Mouse (Mus musculus) left cerebral cortex, postnatal 25 days (tissue): ENCODE measurements at regions not wholly inside any gene's neighbourhood (a gene's known extent, or its start where the extent isn't known, plus 50 kb on each side); places are given as distances from the start of the nearest gene placed in this dataset.

Experiments used
- DNase-seq, 2 experiments: peaks; one replicate each; pipeline ENCODE4 v3.0.0; 2022; ENCODE audit warnings: low spot score in 2 of 2, mixed read lengths in 1 of 2
- intact Hi-C: fragments of 180-260 bp; cut with DNase I; formaldehyde crosslinking; loops from one replicate; pipeline ENCODE4 v1.15.1; 2025

DNA sequence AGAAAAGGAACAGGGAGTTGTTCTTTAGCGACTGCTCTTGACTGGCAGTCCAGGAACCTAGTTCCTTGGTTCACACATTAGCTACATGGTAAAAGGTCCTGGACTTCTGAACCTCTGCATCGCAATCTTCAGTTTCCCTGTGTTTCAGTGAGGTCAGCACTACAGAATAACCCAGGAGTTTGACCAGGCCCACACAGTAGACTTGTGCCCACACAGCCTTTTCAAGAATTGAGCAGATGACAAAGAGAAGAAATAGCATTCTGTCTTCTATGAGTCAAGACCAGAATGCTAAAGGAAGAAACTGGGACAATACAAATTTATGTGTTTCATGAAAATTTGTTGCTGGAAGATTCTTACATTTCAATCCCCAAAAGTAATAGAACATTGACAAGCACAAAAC is 1162.7 kb upstream of the Slc39a10 start:
- DNase-seq: peak; percentile 4 to 56
- intact Hi-C loops: no loop called here

DNA sequence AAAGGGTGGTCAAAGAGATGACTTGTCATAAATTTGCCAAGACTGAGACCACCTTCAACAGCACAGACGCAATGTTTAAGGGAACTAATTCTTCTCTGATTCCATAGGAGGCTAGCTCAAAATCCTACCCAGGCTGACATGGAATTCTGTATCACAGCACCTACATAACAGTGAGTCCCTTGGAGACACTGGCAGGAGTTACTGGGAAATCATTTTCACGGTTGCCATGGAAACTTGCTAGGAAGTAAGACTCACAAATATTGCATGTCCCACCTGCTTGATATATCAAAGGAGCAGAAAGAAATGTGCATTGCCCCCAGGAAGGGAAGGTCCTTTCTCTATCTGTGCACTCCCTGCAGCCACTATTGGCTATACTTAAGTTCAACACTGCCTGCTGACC is 1139.0 kb upstream of the Slc39a10 start:
- intact Hi-C loops: no loop called here
- DNase-seq: peak in 1 of 2 experiments; percentile 6
